Mouse (Mus musculus): ENCODE measurements around the gene Krt33b.

Gene Krt33b

GRCm38 (mm10) chr11:99993620-99994383, 35.9 kb downstream of the Krt33b start, which contains the start of gene Krtap17-1:
Gene Krtap17-1 (minus strand): TSS chr11:99993994.
- no peak for DNase-seq

GRCm38 (mm10) chr11:99990571-99990970, 39.1 kb downstream of the Krt33b start:
- no peak for DNase-seq

GRCm38 (mm10) chr11:99989881-99990405, 39.7 kb downstream of the Krt33b start:
- DNase-seq = no peak

- no peak for DNase-seq
Observed at GRCm38 (mm10) chr11:99988530-99988929, 41.1 kb downstream of the Krt33b start.

GRCm38 (mm10) chr11:99986180-99986647, 43.5 kb downstream of the Krt33b start, which contains the start of gene Krtap16-1:
Gene Krtap16-1 (minus strand): TSS chr11:99986597.
- DNase-seq = no peak

- peak; percentile 7 for DNase-seq
Observed at GRCm38 (mm10) chr11:99985291-99986092, 44.2 kb downstream of the Krt33b start.

GRCm38 (mm10) chr11:99983442-99983841, 46.2 kb downstream of the Krt33b start:
- no peak for DNase-seq

- DNase-seq = no peak
Observed at GRCm38 (mm10) chr11:99982731-99983130, 46.9 kb downstream of the Krt33b start.

- DNase-seq = no peak
Observed at GRCm38 (mm10) chr11:99978953-99979352, 50.7 kb downstream of the Krt33b start, which contains the start of gene Krtap29-1. Gene Krtap29-1 (minus strand): TSS chr11:99979053.
